Mouse (Mus musculus) forebrain, postnatal 0 days (tissue): ENCODE results near the gene Bbx. TPM values are rescaled to one million over a fixed set of nuclear protein-coding genes. Genes with fewer than 3 reads are reported as not detected.

Experiments
- ATAC-seq: fragments of 200-750 bp; cut with Nextera tagmentation; 2 replicates; pipeline ENCODE4 v1.8.0; 2017; ENCODE audit warnings: mild to moderate bottlenecking, moderate library complexity
- DNase-seq: peaks from one replicate; pipeline ENCODE4 v3.0.0-alpha.2; 2015
- H3K27ac ChIP-seq: fragments of 300-500 bp; sonication (generic); 2 replicates; pipeline ENCODE4 v1.5.1; 2014; ENCODE audit warnings: low read depth, mild to moderate bottlenecking, antibody characterized with exemption, low read length, moderate library complexity, mixed read lengths
- H3K27me3 ChIP-seq: fragments of 300-500 bp; sonication (generic); 2 replicates; pipeline ENCODE4 v1.6.1; 2014; ENCODE audit warnings: mild to moderate bottlenecking, low read length, mixed read lengths; ENCODE audit not compliant: insufficient read depth
- H3K36me3 ChIP-seq: fragments of 300-500 bp; sonication (generic); 2 replicates; pipeline ENCODE4 v1.6.1; 2014; ENCODE audit warnings: mild to moderate bottlenecking, moderate library complexity; ENCODE audit not compliant: insufficient read depth
- H3K4me1 ChIP-seq: fragments of 300-500 bp; sonication (generic); 2 replicates; pipeline ENCODE4 v1.6.1; 2014; ENCODE audit warnings: antibody characterized with exemption; ENCODE audit not compliant: insufficient read depth
- H3K4me2 ChIP-seq: fragments of 300-500 bp; sonication (generic); 2 replicates; pipeline ENCODE4 v1.6.1; 2014; ENCODE audit warnings: low read depth, mild to moderate bottlenecking, moderate library complexity
- H3K4me3 ChIP-seq: fragments of 300-500 bp; sonication (generic); 2 replicates; pipeline ENCODE4 v1.5.1; 2014; ENCODE audit warnings: low read depth, low read length, mixed read lengths
- H3K9ac ChIP-seq: fragments of 300-500 bp; sonication (generic); 2 replicates; pipeline ENCODE4 v1.6.1; 2014; ENCODE audit warnings: mild to moderate bottlenecking
- H3K9me3 ChIP-seq: fragments of 300-500 bp; sonication (generic); 2 replicates; pipeline ENCODE4 v1.6.1; 2016; ENCODE audit warnings: low read length
- CTCF ChIP-seq: sonication (generic); IDR thresholded peaks from 2 replicates; pipeline ENCODE4 v1.5.1; 2016; ENCODE audit warnings: antibody characterized with exemption, control low read depth, low read depth
- WGBS: fragments of 180-500 bp; shearing (Covaris S2); extraction: QIAGEN DNeasy Blood & Tissue Kit; methylation state at CpG from one replicate; pipeline ENCODE4 v1.1.7; 2014; 5-methylcytosine and 5-hydroxymethylcytosine counted together
- polyA plus RNA-seq: library from polyadenylated mRNA; unstranded; fragments of >200 nt; fragmentation: Nextera tagmentation; extraction: Ambion mirVana; gene quantifications from 2 replicates; pipeline ENCODE4 v1.2.1, GENCODE M21; 2015
- total RNA-seq: library from RNA; depleted of rRNA; stranded (reverse); fragments of >200 nt; gene quantifications from 2 replicates; pipeline ENCODE4 v1.2.3, GENCODE M21; 2014

Gene Bbx
- total and polyA plus RNA-seq, 2 experiments from 2014 or later = 11.9 to 13.2 TPM

DNA sequence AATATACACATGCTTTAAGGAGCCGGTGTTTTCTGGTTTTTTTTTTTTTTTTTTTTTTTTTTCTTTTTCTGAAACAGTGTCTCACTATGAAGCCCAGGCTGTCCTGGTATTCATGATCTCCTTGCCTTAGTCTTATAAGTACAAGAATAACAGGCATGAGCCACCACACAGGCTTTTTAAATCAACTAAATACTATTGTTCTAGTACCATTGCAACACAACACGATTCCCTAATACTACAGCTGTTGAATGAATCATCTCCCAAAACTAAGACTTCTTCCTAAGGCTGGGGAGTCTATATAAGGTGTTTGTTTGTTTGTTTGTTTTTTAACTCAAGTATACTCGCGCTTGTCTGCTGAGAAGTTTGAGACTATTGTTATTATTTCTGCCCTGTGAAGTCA is 169.5 kb downstream of the Bbx start:
- Histone ChIP-seq H3K4me3 (no peak overlapping the region), H3K27ac (no peak overlapping the region), H3K36me3 (0 out of 2 replicates have a peak, but pooled peaks cover 4% of the 10 kb centered on the region), H3K27me3 (no peaks in the 10 kb centered on the region), H3K9ac (no peak overlapping the region), H3K4me1 (no peaks in the 10 kb centered on the region), H3K9me3 (no peaks in the 10 kb centered on the region), H3K4me2 (no peak overlapping the region)
- no peak for DNase-seq
- TF ChIP-seq CTCF = no peak
- WGBS = 95% methylated on average over 4 of the region's 4 CpGs
- no peak for ATAC-seq

DNA sequence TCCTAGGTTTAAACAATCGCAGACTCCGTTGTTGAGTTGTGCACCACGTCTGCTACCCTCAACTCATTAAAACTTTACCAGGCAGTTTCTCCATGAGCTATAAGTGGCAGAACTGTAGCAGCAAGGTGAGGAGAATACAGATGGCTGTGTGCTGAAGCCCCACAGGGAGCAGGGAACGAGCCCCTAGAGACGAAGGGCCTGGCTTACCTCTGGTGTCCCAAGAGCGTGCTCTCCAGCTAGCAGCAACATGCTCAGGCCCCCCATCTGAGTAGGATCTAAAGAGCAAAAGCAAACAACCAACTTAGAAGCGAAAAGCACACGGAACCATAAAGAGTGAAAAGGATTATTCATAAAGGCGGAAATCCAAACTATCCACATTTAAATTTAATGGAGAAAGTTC is 170.0 kb downstream of the Bbx start:
- no peaks in the 10 kb centered on the region for H3K4me1 ChIP-seq
- no peak overlapping the region for H3K27ac ChIP-seq
- TF ChIP-seq CTCF = no peak
- H3K9me3 ChIP-seq = no peaks in the 10 kb centered on the region
- H3K9ac ChIP-seq = no peak overlapping the region
- H3K4me3 ChIP-seq = no peak overlapping the region
- 93% methylated on average over 9 of the region's 9 CpGs for WGBS
- DNase-seq (no peak), ATAC-seq (no peak)
- H3K27me3 ChIP-seq = no peaks in the 10 kb centered on the region
- H3K36me3 ChIP-seq = 0 out of 2 replicates have a peak, but pooled peaks cover 4% of the 10 kb centered on the region
- no peak overlapping the region for H3K4me2 ChIP-seq

DNA sequence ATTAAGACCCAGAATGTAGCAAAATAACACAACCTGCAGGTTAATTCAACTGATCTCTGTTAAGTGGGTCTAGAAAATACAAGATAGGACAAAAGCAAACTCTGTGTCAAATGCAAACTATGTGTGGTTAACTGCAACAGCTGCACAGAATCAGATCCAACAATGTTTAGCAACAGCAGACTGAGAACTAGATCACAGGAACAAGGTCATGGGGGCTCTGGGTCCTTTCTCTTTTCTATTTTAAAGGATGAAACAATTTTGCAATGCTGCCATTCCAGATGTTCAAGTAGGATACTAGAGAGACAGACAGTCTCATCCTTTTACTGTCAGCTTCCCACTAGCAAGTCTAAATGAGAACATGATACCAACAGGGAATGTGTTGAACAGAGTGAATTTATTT is 170.4 kb downstream of the Bbx start:
- DNase-seq = no peak

DNA sequence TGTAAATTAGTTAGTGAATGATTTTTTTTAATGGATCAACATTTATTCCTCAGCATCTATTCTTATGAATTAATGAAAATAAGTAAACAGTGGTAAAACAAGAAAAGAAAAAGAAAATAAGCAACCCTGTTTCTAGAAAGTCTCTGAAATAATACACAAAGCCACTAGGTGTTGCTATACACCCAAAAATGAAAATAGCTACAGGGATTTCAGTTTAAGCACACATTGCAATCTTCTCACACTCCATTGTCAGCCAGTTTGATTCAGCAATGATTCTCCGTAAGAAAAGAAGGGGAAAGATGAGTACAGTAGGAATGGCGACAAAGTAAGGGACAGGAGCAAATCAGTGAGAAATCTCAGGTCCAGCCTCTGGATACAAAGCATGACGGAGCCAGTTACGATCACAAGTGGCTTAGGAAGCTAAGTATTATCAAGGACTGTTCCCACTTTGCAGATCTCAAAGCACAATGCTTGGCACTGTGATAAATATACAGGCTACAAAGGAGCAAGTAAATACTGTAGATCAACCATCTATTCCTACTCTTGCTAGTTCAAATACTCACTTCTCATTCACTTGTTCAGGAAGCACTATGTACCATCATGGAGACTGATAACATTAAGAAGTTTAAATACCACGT is 177.5 kb downstream of the Bbx start:
- Histone ChIP-seq H3K9me3 (no peaks in the 10 kb centered on the region), H3K27ac (no peak overlapping the region), H3K4me3 (no peak overlapping the region), H3K27me3 (no peaks in the 10 kb centered on the region), H3K36me3 (no peaks in the 10 kb centered on the region), H3K9ac (no peak overlapping the region), H3K4me2 (0 out of 2 replicates have a peak overlapping the region, but pooled peaks have one; percentile 1), H3K4me1 (no peaks in the 10 kb centered on the region)
- WGBS = 55% methylated on average over 5 of the region's 5 CpGs
- peak; percentile 79 for TF ChIP-seq CTCF
- ATAC-seq (peak; percentile 84), DNase-seq (peak; percentile 76)

More for the DNA sequence above, 170.4 kb downstream of the Bbx start:
- Histone ChIP-seq H3K9ac (no peak overlapping the region), H3K4me1 (no peaks in the 10 kb centered on the region), H3K9me3 (no peaks in the 10 kb centered on the region), H3K4me2 (no peak overlapping the region), H3K27me3 (no peaks in the 10 kb centered on the region), H3K36me3 (0 out of 2 replicates have a peak, but pooled peaks cover 4% of the 10 kb centered on the region), H3K4me3 (no peak overlapping the region), H3K27ac (no peak overlapping the region)
- ATAC-seq = no peak
- no peak for TF ChIP-seq CTCF

DNA sequence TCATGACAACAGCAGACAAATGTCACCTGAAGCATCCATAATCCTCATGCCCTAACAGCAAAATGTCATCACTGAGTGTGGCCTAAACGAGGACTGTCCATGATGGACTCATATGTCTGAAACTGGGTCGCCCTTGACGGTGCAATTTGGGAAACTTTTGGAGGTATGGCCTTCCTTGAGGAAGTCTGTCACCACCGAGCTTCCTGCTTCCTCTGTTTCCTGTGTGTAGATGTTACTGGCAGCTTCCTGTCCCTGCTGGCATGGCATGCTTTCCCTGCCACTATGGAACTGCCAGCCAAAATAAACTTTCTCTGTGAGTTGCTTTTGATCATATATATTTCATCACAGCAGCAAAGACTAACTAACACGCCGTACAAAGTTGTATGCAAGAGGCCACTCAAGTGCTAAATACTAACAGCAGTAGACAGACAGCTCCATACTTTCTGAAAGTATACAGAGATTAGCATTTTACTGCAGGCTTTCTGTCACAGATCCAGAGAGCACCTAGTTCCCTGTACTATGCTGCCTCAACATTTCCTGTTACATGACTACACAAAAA is 180.7 kb downstream of the Bbx start:
- H3K27ac ChIP-seq = no peak overlapping the region
- H3K9ac ChIP-seq = no peak overlapping the region
- H3K9me3 ChIP-seq = no peaks in the 10 kb centered on the region
- no peak overlapping the region for H3K4me3 ChIP-seq
- H3K4me2 ChIP-seq = no peak overlapping the region
- no peaks in the 10 kb centered on the region for H3K36me3 ChIP-seq
- no peaks in the 10 kb centered on the region for H3K27me3 ChIP-seq
- no peak for DNase-seq
- no peak for ATAC-seq
- TF ChIP-seq CTCF = no peak
- H3K4me1 ChIP-seq = no peaks in the 10 kb centered on the region
- WGBS = 81% methylated on average over 6 of the region's 6 CpGs

DNA sequence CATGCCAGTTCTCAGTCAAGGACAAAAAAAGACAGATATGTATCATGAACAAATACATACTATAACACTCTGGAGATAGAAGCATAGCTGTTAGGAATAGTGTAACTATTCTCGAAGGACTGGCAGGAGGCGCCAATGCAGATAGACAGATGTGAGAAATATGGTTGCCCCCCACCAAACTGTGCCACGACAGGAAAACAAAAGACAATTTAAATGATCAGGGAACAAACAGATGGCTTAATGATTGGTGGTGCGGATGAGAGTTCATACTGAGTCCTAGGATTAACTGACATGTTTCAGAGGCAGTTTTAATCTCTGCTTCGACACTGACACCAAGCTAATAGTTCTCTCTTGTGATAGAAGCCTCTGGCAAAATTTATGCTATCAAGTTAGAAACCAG is 181.7 kb downstream of the Bbx start:
- H3K4me3 ChIP-seq = no peak overlapping the region
- ATAC-seq = no peak
- TF ChIP-seq CTCF = no peak
- DNase-seq = no peak
- no peak overlapping the region for H3K4me2 ChIP-seq
- H3K27ac ChIP-seq = no peak overlapping the region
- no peaks in the 10 kb centered on the region for H3K36me3 ChIP-seq
- no peaks in the 10 kb centered on the region for H3K9me3 ChIP-seq
- WGBS = 48% methylated on average over 5 of the region's 5 CpGs
- no peaks in the 10 kb centered on the region for H3K27me3 ChIP-seq
- H3K9ac ChIP-seq = no peak overlapping the region
- H3K4me1 ChIP-seq = no peaks in the 10 kb centered on the region

DNA sequence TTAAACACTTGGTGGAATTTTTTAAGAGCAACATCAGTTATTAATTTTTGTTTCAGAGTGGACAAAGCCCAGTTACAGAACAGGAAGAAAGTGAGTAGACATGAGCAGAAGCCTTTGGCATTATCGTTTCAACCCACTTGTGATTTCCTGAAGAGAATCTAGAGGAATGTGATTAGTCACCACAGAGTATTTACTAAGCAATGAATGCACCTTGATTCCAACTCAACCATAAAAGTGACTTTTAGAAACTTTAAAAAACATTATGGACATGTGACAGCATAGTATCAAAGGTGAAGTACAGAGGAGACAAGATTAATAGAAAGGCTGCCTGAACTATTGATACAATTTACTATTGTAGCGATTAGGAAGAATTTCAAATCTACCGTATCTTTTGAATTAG is 183.2 kb downstream of the Bbx start:
- WGBS = 86% methylated on average over 3 of the region's 3 CpGs
- Histone ChIP-seq H3K4me3 (no peak overlapping the region), H3K9ac (no peak overlapping the region), H3K36me3 (no peaks in the 10 kb centered on the region), H3K27me3 (no peaks in the 10 kb centered on the region), H3K9me3 (no peaks in the 10 kb centered on the region), H3K4me1 (no peaks in the 10 kb centered on the region), H3K4me2 (no peak overlapping the region), H3K27ac (no peak overlapping the region)
- TF ChIP-seq CTCF = no peak
- DNase-seq = no peak
- no peak for ATAC-seq
